Mouse (Mus musculus) cerebellum, adult 11-12 months (tissue): ENCODE measurements at regions not wholly inside any gene's neighbourhood (a gene's known extent, or its start where the extent isn't known, plus 50 kb on each side); places are given as distances from the start of the nearest gene placed in this dataset.

ENCODE experiments used
- DNase-seq: peaks from one replicate; pipeline ENCODE4 v3.0.0; 2022

DNA sequence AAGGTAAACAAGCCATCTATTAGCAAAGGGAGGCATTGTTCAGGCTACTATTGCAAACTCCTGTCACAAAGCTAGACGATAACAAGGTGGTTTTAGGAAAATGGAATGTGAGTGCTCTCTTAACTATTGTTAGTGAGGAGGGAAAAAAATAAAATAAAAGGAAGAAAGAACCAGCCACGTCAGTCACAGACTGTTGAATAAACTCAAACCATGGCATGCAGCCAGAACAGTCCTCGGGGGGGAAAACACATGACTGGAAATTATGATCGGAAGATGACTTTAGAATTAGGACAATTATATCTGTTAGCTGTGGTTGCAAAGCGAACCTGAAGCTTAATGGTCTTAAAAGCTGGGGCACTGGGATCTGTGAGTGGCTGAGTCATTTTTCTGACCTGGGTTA lies 524.1 kb downstream of the Tbc1d22a start:
- DNase-seq, result no peak

DNA sequence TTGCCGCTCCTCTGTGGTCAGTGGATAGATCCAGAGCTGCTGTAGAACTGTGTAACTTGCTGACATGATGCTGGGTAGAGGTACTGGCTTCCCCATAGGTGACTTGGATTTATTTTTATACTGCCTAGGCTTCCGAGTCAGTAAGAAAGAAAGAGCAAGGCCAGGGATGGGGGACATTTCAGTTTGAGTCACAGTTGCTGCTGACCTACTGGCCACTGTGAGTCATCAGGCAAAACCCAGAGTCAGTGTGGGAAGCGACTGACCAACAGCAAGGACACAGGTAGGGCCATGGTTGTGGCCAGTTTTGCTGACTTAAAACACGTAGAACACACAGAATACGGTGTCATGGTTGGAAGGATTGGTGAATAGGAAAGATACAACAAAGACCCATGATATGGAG lies 524.5 kb downstream of the Tbc1d22a start:
- no peak for DNase-seq

DNA sequence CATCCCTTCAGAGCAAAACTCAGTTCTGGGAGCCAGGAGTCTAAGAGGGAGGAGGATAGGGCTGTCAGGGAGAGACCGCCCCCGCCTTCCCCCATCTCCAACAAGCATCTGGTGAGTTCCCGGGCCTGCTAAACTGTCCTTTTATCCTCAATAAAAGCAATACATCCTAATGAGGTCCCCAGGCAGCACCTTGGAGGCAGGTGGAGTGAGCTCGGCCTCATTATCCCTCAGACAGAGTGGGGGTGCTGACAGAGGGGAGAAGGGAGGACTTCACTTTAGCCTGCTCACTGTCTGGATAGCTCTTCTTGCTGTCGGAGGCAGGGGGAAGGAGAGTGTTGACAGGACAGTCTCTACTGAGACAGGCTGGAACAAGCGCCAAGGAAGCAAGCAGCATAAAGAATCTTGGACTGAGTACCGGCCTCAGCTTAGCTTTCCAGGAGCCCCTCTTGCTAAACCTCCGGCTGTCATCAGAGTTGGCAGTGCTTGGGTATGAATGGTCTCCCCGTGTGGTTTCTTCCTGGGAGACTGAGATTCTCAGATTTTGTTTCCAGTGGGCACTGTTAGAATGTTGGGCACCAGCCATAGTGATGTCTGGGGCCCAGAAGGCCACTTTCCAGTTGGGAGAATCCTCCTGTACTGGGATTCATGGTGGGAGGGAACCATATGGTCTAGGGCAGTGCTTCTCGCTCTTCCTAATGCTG lies 537.3 kb downstream of the Tbc1d22a start:
- DNase-seq, result peak; percentile 59

DNA sequence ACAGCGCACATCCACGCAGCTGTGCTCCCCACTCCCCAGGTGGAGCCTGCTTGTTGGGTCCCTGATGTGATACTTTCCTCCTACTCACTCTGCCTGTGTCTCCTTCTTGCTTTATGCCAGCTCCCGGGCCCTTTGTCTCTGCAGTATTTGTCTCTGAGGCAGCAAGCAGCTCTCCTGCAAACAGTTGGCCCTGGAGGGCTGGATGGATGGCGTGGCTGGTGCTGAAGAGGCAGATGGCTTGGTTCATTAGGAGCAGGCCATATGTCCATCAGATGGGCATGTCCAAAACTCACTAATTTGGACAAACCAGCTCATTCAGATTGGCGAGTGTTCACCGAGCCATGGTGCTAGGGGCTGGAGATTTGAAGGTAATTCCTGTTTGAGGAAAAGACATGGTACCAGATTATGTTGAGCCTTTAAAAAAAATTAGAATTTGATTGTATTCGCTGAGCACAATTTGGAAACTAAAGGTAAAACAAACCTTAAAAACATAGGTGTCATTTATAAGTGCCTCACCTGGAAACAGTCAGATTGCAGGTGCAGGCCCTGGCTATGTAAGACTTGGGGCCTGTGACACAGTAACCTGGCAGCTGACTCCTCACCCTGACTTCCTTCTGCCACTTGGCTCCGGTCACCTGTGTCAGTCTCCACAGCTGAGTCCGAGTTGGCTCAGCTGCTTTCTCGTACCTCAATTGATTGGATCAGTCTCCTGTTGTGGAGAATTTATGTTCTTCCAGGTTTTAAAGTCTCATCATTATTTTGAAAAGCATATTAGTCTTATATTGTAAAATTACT lies 549.5 kb downstream of the Tbc1d22a start:
- peak; percentile 94 for DNase-seq

DNA sequence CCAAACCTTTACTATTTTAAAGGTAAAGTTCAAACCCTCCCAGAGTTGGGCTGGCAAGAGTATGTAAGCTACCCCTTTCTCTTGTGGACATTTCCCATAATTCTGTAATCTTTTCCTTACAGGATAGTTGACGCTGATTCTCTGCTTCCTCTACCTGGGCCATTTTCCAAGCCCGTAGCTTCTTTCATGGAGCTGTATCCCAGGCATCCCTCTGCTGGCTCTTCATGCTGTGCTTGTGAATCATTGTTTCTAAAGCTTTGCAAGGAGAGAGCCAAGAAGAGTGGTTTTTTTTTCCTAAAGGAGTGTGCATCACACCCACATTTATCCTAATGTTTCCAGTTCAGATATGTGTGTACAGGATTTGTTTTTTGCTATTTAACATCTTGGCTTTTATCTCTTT lies 553.4 kb downstream of the Tbc1d22a start:
- DNase-seq, result no peak

DNA sequence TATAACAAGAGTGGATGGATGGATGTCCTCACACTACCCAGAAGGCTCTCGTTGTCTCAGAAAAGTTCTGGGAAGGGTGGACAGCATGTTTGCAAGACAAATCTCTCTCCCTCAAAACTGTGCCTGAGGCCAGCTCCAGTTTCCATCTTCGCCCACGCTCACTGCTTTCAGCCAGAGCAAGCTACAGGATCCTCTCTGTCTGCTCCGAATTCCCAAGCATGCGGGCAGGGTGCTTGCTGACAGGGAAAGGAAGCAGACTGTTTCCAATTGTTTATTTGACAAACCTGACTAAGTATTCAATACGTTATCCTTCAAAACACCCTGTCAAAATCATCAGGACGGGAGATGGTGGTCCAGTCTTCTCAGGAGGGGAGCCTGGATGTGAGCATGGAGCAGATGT lies 558.8 kb downstream of the Tbc1d22a start:
- no peak for DNase-seq

DNA sequence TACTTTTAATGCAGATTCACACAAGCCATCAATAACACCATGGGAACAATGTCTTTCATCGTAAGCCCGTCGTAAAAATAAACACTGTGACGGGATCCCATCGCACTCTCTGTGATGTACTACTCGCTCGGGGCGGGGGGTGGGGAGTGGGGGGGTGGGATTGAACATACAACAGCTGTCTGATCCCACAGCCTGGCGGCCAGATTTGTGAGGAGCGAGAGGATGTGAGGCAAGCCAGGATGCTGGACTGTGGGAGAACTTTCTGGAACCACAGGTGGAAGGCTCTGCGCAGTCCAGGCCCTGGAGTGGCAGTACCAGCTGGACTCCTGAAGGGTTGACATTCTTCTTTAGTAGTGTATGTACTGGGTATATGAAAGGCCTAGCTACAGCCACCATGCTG lies 563.7 kb downstream of the Tbc1d22a start:
- no peak for DNase-seq

DNA sequence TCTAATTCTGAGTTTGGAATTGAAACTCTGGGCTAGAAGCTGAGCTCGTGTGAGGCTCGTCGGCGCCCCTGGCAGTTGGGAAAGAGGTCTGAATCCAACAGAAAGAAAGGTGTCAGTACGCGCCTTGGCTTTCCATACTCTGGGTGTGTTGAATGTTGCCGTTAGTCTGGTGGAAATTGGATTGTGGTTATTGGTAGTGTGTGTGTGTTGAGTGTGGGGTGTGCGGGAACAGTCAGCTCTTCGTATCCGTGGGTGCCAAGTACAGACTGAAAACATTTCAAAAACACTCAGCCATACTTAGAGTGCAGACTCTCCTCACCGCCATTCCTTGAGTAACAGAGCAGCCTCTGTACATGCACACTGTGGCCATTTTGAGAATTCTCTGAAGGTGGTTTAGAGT lies 566.9 kb downstream of the Tbc1d22a start:
- no peak for DNase-seq

DNA sequence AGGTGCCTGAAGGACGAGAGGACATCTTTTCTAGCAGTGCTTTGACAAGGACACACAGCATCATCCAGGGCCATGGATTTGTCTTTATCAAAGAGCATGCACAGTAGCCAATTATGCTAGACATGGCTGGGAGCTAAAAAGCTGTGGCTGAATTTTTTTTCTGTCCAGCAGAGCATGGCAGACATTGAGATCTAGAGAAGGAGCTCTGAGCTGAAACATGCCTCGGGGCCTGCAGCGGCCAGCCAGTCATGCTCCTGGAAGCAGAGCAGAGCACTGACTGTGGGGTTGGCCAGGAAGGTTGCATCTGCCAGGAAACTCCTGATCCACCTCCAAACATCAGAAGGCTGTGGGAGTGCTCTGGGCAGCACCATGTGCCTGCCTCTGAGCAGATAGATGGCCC lies 580.5 kb downstream of the Tbc1d22a start:
- no peak for DNase-seq

DNA sequence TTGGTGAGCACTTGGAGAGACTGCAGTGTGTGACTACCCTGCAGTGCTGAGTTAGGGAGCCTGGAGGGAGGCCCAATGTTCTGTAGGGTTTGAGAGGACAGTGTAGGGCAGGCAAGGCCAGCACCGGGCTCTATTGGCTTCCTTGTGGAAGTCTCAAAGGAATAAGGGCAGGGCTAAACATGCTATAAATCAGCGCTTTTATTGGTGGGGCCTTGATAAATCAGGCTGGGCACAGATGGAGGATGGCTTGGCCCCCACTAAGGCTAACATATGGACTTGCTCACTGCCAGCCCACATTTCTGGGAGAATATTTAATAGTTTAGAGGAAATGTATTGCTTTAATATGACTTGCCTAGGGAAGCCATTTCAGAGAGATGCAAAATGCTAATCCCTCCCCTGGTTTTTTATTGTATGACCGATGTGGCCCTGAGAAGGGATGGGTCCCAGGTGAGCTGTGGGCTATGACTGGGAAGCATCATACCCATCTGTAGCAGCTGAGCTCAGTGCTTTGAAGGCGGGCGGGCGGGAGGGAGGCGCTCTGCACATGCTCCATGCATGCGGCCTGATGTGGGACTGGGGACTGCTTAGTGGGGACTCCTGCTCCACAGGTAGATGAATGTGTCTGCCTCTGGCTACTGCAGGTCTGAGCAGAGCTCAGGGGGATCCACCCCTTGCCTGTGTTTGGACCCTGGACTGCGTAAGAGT lies 584.4 kb downstream of the Tbc1d22a start:
- peak; percentile 56 for DNase-seq

DNA sequence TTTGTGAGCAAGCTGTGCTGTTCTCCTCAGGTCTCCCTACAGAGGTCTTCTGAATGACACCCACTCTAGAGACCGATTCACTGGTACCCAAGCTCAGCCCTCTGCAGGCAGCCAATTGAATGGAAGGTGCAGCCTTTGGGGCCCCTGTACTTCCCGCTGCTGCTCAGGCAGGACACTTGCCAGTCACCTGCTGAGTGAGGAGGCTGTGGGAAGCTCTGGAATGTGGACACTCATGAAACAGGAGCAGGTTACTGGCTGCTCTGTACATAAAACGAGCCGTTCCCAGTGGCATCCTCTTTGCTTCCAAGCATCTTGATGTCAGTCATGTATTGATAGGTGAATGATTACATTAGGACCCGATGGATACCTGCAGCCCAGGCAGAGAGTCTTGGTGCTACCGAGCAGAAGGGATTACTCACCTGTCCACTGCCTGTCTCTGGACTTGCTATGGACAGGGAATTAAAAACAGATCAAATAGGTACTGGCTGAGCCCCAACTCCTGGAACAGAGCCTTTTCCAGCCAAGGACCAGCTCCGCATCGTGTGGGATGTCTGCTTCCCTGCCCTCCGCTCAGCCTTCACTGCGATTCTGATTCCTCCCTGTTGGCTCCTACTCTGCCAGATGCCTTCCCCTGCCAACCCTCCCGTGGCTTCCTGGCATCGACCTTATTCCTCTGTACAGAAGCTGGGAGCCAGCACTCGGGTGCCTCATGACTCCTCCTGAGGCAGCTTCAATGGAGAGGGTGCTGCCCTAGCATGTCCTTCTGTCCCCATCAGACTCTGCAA lies 593.2 kb downstream of the Tbc1d22a start:
- peak; percentile 73 for DNase-seq

DNA sequence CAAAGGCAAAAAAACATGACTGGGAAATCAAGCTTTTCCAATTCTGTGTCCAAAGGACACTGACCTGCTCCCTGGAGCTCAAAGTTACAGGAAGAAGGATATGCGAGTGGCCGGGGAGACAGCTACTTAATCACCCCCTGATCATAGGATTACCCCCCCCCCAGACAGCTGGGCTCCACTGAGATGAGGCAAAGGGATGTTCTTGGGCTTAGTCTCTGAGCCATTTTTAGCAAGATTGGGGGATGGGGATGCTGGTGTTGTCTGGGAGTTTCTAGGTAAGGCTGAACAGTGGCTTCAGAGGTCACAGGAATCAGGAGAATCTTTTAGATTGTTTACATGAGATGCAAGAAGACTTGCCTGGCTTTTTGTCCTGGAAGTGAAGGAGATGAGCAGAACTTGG lies 597.6 kb downstream of the Tbc1d22a start:
- DNase-seq, result no peak

DNA sequence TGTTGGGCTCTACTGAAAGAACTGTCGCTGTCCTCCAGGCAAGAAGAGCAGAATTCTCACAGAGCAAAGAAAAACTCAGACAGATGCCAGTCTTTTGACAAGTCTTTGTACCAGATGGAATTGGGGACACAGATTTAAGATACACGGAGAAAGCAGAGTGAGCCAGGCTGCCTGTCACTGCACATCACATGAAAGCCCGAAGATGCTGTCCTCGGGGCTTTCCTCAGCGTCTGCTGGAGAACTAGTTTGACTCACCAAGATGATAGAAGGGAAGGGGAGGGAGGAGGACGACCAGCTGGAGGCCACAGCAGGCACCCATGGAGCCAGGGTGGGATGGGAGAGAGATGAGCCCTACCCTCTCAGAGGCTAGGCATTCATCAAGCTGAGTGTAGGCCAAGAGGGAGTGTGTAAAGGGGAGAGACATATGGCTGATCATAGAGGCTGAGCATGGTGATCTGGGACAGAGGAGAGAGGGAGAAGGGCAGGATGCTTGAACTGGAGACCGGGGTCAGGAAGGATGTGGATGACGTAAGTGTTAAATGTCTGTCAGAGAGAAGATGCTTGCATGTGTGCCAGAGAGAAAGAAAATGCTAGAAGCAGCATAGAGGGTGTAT lies 600.7 kb downstream of the Tbc1d22a start:
- DNase-seq, result no peak

DNA sequence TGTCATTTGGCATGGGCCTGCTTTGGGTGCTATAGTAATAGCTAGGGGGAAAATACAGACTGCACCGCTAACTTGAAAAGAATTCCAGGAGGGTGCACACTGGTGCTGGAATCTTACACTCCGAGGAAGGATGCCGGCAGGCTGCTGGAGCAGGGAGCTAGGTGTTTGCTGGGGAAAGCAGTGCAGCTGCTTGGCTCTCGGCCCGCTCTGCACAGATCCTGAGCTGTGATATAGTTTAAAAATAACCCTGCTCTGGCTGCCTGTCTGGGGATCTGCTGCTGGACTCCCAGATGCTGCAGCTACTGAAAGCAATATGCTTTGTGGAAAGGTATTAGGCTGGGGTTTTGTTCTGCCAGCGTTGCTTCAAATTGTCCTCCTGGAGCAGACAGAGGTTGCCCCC lies 621.7 kb downstream of the Tbc1d22a start:
- no peak for DNase-seq

DNA sequence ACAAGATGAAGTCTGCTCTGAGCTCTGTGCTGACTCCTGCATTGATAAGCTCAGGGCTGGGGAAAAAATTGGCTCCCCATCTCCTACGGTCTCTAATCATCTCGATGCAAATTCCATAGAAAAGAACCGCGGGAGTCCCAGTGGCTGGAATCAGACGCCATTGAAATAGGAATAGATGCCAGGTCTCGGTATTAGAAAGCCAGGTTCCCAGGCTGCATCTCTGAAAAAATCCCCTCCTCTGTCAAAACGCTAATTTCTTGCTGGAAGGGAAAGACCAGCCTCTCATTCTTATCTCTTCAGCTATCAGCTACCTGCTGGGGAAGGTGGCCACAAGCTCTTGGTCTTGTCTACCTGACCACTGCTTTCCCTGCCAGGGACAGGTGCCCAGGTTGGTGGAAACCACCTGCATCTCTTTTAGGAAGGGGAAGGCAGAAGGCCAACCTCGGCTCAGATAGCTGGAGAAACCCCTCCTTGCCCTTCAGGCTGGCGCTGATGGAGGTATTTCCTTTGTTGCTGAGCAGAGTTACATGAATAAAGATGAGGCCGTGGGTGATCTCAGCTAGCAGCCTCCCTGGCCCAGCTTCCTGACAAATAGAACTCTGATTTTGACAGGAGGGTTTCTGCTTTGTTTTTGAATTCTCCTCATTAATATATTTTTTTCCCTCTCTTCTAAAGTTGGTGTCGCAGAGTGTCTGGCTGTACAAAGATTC lies 638.1 kb downstream of the Tbc1d22a start:
- no peak for DNase-seq

DNA sequence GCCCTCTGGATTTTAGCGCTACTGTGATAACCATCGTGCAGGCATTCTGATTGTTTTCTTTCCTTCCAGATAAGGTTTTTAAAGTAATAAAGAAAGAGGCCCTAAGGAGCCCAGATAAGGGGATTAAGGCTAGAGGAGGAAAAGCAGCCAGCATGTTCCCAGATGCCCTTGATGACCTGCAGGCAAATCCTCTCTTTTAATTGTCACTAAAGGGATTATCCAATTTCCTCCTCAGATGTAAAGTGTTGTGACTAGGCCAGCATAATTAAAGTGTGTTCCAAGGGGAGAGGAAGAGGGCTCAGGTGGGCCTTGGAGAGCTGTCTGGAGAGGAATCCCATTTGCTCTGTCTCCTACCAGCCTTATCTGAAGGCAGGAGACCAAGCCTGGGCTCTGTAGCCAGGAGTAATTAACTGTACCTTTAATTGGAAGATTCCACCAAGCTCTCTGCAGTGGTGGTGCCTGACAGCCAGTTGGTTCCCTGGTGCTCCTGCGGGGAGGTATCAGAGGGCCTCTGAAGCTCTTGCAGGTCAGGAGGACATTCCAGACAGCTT lies 644.2 kb downstream of the Tbc1d22a start:
- no peak for DNase-seq

DNA sequence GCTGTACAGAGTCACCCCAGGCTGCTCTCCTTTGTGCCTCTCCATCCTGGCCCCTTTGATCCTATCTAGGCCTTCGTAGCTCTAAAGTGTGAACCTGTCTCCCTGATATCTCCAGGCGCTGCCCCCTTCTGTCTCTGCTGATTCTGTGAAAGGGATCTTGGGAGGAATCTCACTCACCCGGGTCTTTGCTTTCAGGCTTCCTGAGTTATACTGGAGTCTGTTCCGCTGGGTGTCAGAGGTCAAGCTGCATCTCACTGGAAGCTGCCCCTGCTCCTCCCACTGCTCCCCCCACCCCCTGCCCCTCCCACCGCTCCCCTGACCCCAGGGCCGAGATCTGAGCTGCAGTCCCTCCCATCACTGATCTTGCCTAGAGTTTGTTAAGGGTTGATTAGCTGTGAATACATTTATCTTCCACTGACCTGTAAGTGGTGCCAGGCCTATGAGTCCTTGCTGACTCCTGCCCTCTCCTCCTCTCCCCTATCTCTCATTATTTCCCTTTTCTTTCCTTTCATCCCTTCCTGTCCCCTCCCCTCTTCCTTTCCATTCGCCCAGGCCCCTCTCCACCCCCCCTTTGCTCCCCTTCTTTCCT lies 661.6 kb downstream of the Tbc1d22a start:
- DNase-seq, result no peak

DNA sequence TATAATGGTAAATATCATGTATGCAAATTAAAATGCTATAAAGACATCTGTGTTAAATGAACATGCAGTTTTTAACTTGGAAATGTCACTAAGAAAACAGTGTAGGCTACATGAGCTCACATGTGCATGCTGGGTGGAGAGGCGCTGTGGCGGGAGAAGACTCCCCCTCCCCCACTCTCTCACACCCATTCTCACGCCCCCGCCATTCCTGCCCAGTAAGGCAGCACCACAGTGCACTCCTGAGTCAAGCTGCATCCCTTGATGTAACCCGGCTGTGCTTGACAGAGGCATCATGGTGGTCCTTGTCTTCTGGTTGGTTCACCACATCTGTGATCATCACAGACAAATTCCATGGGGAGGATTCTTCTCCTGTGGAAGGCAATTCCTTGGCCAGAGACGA lies 647.1 kb upstream of the Fam19a5 start:
- no peak for DNase-seq

DNA sequence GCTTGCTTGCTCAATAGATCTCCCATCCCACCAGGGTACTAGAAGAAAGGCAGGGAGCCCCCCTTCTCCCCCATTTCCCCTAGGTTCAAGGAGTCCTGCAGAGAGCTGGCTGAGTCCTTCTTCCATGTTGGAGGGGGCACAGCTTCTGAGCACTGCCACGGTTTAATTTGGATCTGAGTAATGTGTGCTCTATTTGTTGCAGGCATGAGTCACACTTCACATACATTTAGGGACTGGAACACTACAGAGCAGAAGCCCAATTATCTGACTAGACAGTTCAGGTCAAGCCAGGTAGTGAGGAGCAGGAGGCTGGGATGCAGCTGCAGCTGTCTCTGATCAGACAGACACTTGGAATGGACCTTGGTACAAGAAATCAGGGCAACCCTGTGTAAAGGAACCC lies 644.1 kb upstream of the Fam19a5 start:
- DNase-seq, result no peak

DNA sequence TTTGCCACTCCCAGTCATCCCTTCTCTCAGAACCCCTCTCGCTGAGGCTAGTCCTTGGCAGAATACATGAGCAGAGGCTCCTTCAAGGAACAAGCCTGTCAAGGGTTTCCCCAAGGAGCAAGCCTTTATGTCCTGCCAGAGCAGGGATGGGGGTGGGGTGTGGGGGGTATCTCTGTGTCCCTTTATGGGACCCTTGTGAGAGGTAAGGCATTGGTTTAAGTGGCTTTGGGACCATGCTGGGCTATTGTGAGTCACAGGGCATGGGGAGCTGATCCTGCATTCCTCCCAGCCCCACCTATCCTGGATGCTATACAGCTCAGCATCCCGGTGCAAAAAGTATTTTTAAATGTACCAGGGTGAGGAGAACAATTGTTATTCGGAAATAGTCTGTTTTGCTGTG lies 641.1 kb upstream of the Fam19a5 start:
- no peak for DNase-seq

DNA sequence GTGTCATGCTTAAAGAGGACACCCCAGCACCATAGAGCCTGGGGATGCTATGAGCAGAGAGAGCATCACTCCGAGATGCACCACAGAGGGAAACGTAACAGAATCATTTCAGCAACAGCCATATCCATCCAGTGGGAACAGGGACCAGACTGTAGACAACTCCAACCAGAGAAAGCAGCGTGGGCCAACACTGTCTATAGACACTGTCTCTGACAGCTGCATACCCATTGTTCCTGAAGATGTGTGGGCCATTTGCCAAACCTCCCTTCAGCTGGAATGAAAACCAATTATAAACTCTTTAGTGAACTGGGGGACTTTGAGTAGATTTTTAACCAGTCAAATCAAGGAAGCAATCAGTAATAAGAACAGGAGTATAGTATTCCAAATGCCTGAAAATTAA lies 630.8 kb upstream of the Fam19a5 start:
- no peak for DNase-seq
